Mouse (Mus musculus) A20 (cell line): Measurements from ENCODE around the gene Fam81a.

Source experiments
- DNase-seq: peaks from one replicate; pipeline ENCODE4 v3.0.0-alpha.2; 2011; ENCODE audit warnings: low read depth, low spot score

Fam81a gene

DNA sequence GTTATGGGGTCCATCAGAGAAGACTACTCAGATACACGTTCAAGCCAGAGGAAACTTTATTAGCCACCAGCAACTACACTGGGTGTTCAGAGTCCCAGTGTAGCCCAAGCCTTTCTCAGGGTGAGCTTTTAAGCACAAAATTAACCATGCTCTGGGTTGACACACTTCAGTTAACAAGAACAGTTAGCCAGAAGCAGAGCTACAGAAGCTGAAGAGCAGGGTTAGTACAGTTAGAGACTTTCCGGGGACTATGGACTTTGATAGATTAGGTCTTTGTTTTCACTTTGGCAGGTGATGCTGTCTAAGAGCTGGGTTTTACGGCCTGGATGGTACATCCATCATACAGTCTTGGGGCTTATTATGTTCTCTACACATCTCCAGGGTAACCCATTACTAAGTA lies 89.6 kb downstream of the Fam81a start:
- DNase-seq: no peak

DNA sequence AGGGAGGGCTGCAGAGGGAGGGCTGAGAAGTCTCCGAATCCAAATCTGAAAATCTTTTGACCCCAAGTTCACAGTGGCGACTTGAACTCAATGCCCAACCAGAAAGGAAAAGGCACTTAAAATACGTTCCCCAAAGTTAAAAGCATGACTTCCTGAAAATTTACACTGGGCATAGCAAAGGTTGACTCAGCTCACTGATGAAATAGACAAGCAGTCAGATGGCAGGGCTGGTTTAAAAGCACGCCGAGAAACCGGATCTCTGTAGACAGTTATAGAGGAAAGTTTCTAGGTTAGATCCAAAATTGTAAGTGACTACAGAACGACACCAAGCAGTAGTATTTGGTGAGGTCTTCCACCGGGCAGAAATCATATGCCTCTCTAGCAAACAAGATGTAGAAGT lies 92.5 kb downstream of the Fam81a start:
- no peak for DNase-seq

DNA sequence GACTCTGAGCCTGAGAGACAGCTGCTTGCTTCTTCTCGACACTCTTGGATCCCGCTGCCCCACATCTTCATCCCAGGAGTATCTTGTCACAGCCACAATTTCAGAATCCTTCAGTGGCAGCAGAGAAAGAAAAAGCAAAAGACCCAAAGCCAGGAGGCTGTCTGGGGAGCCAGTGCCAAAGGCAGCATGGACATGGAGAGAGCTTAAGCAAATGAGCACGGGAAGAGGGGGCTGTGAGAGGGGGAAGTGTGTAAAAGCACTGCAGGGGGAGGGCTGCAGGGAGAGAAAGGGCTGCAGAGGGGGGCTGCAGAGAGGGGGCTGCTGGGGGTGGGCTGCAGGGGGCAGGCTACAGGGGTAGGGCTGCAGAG lies 93.0 kb downstream of the Fam81a start:
- DNase-seq: no peak

DNA sequence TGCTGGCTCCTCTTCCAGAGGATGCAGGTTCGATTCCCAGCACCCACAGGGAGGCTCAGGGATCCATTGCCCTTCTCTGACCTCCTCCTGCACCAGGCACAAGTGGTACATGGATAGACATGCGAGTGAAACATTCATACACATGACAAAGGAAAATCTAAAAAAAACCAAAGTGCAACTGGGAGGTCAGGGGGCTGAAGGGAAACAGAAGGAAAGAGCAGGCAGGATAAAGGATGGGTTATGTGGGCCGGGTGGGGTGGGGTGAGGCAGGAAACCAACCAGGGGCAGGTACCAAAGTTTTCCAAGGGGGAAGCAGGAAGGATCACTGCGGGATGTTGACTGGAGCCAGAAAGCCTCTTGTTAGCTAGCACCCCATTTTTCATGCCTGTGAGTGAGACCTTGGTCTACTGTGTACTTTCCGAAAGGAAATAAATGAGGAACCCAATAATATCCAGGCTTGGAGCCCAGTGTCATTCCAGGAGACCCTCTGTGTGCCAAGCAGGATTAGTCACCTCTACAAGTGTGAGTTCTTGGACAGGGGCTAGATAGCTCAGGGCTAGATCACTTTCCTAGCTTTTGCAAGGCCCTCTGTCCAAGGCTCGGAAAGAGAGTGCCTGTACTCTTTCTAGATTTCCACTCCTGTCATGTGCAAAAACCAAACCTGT lies 93.5 kb downstream of the Fam81a start:
- no peak for DNase-seq

DNA sequence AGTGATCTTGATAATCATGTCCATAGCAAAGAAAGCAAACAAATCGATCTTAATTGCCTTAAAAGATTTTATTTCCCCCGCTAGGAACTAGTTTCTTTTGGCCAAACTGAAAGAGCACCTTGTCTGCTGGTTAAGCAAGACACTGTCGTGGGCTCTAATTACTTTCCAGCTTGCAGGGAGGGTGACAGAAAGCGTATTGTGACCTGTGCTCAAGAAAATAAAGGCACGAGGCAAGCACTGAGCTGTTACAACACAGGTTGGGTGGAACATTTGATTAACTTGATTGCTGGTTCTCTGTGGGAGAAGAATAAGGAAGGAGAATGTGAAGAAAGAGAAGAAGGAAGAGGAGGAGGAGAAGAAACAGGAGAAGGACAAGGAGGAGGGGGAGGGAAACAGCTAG lies 94.1 kb downstream of the Fam81a start:
- no peak for DNase-seq

DNA sequence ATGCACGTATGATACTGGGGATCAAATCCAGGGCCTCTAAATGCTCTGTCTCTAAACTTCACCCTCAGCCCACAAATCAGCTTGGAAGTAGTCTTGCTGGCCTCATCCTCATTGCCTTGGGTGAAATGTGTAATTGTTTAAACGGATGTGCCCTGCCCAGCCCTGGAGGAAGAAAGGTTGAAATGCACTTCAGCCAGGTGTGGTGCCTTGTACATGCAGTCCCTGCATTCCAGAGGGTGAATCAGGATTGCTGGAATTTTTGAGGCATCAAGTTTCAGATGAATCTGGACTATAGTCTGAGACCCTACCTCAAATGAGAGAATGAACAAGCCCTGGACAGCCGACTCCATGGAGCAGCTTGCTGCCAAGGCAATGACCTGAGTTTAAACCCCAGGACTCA lies 94.5 kb downstream of the Fam81a start:
- no peak for DNase-seq

DNA sequence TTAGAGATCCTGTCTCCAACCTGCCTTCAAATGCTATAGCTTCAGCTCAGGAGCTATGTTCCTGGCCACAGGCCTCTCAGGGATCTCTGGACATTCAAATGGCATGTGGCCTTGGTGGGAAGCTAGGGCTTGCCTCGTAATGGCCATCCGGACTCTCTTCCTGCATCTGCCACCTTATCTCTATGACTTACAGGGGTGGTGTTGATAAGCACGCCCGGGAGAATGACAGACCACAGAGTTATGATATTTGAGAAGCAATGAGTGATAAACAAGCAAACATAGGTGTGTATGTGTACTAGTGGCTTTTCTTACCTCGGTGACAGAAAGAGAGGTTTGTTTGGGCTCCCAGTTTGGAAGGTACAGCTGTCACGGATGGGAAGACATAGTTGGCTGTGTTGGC lies 96.1 kb downstream of the Fam81a start:
- DNase-seq: no peak

DNA sequence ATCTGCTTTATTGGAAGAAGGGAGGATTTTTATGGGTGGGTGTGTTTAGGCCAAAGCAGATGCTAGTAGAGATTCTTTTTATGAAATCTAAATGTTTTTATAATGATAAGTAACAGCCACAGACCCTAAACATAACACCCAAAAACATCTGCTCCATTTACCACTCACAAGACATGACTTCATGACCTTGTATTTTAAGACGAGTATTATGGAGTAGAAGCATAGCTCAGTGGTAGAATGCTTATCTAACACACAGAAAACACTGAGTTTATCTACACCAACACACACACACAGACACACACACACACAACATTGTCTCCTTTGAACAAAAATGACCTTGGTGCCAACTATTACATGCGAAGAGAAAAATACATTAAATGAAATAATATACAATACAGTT lies 97.5 kb downstream of the Fam81a start:
- no peak for DNase-seq

DNA sequence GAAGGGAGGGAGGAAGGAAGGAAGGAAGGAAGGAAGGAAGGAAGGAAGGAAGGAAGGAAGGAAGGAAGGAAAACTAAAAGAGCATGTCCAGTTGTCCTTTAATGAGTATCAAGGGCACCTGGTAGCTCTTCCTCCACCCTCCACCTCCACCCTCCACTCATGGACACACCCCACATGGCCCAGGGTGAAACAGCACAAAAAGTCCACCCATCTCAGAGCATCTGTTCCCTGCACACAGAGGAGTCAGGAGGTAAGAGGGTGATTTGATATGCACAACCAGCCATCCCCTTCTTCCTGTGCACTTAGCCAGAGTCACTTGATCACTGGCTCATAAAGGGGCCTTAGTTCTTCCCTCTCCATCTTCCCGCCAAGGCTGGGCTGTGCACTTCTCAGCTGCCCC lies 99.4 kb downstream of the Fam81a start:
- DNase-seq: no peak

DNA sequence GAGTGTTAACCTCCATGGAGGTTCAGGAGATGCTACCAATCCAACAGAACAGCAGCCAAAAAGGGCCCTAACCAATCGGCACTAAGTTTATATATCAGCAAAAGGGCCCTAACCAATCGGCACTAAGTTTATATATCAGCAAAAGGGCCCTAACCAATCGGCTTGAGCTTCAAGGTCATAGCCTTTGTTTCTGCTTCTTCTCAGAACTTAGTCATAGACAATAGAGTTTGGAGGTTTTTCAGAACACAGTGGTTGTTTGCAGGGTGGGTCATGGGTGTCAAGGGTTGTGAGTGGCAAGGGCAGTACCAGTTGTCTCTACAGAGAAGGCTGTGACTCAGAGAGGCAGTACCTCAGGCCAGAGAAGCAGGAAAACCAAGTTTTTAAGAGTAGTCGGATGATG lies 100.2 kb downstream of the Fam81a start:
- no peak for DNase-seq

DNA sequence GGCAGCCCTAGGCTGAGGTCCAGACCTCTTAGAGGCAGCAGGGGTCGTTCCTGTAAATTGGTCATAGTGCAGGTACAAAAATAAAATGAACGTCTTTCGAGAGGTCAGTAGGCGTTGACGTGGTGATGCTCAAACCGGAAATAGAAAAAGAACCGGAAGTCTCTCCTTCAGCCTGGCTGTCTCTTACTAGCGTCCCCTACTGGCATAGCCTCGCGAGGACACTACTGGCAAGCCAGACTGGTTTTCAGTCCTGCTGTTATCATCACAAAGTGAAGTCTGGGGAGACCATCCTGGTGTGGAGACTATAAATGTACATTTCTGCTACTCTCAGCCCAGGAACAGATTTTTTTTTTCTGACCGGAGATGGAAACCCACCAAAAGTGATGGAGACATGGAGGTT lies 101.8 kb downstream of the Fam81a start:
- no peak for DNase-seq

DNA sequence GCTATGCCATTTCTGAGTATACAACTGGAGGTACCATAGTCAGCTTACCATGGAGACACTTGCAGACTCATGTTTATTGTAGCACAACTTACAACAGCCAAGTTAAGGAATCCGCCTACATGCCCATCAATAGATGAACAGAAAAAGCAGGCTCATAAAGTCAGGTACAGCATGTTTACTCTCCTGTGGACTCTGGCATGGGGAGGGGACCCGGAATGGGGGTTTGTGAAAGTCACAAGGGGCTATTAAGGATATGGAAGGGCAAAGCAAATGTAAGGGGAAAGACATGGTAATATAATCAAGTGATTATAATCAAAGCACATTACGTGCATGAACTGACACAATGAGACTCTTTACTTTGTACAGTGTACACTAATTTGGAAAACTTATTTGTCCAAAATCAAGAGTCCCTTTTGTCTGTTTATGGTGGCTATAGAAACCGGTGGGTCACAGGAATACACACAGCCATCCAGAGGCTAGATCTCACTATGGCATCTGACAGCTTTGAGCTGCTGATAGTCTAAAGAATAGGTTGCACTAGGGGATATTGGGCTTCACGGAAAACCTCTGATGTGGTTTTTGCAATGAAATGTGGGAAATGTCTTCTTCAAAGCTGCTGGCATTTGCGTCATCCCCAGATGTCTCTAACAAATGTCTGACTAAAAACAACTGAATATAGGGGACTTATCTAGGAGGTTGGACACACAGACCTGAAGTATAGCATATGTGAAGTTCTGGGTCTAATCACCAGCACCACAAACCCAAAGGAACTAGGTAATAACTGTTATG lies 102.6 kb downstream of the Fam81a start:
- DNase-seq: no peak
